Mouse (Mus musculus): ENCODE data around the gene Churc1.

The Churc1 gene

DNA sequence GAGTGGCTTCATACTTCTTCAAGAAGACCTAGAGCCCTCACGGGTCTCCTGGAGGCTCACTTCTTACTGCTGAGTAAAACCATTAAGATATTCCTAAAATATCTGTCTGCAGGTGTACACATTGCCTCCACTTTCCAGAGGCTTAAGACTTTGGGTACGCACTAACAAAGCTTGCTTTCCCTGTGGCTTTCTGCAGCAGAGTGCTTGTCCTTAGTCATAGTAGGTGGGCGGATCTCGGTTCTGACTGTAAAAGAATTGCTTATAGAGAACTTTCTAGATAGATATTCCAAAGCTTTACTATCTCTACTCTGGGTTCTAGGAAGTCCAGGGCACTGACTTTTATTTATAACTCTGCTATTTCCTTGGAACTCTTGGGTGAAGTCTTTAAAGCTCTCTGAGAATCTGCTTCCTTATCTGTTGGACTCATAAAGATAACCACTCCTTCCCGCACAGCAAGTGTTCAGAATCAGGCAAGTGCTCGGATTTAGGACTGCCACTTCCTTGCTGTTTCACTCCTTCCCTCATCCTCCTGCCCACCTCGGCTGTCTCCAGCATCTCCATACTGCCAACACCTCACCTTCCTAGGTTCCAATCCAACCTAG is 31.7 kb downstream of the Churc1 start:
- no peak for DNase-seq

GRCm38 (mm10) chr12:76798008-76798720 is 32.8 kb downstream of the Churc1 start:
- no peak for DNase-seq

DNA sequence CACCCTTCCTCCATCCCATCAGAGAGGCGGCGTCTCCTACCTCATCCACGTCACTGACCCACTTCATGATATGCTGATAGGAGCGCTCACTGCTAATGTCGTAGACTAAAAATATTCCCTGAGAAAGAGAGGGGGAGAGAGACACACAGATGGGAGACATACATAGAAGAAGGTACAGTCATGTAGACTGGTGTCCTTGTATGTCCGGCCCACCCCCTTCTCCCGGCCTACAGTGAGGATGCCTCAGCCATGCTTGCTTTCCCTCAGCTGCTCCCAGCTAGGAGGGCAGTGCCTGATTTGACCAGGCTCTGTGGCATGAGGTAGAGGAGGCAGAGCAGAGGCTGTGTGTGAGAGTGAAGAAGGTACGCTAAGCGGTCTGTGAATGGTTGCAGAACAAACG is 37.7 kb downstream of the Churc1 start:
- DNase-seq: peak; percentile 68

GRCm38 (mm10) chr12:76803700-76804252 is 38.4 kb downstream of the Churc1 start:
- no peak for DNase-seq

- peak; percentile 56 for DNase-seq
Measured at GRCm38 (mm10) chr12:76805056-76805811, 39.9 kb downstream of the Churc1 start.

- peak; percentile 78 for DNase-seq
Measured at GRCm38 (mm10) chr12:76807796-76808195, 42.5 kb downstream of the Churc1 start.

GRCm38 (mm10) chr12:76810491-76810890 is 45.2 kb downstream of the Churc1 start:
- no peak for DNase-seq

DNA sequence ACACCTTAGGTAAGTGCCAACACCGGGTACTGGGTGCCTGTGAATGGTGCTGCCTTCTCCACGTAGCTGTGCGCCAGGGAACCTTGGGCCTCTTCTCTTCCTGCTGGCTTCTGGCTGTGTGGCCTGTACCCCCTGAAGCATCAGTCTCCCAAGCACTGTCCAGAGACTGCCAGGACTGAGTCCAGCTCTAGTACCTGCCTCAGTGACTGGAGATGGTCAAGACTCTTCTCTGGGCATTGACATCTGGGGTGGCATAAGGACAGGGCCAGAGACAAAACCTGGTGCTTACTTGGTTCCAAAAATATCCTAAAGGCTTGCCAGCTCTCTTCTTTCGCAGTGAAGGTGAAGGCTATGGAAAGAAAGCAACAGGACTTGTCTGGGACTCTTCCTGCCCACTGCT is 45.7 kb downstream of the Churc1 start:
- no peak for DNase-seq

GRCm38 (mm10) chr12:76813543-76813942 is 48.2 kb downstream of the Churc1 start:
- no peak for DNase-seq

DNA sequence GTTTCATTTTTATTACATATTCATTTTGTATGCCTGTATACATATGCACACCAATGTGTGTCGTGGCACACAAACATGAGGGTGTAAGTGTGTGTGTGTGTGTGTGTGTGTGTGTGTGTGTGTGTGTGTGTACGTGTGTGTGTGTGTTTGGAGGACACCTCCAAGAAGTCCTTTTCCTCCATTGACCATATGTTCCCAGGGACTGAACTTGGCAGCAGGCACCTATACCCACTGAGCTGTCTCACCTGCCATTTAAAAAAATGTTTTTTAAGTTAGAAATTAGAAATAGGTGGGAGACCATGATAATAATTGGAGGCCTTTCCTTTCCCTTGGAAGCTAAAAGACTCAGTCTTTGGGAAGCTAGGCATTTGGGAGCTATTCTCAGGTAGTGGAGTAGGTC is 48.8 kb downstream of the Churc1 start:
- DNase-seq: no peak

DNA sequence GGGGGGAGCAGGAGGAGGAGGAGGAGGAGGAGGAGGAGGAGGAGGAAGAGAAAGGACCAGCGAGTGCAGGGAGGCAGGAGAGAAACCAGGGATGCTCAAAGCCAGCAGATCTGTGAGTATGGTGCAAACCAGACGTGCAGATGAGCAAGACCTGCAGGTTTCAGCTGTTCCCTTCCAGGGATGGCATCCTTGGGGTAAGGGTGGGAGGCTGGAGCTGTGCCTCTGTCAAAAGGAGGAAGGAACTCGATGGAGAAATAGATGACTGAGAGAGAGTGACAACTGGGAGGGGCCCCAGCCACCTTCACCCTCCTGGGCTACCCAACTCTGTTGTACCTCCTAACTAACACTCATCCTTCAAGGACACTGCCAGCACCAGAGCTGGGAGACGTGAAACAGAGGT is 51.4 kb downstream of the Churc1 start:
- DNase-seq: no peak

DNA sequence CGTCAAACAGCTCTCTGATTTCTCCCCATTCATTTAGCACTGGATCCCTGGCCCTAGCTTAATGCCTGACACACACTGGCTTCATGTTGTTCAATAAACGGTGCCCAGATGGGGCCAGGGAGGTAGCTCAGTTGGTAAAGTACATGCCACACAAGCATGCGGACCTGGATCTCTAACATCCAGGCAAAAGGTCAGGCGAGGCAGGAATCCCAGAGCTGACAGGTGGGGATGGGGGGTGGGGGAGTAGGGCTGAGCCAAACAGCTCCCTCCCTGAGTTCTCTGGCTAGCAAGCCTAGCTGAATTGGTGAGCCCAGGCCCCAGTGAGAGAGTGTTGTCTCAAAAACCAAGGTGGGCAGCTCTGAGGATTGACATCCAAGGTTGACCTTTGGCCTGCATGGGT is 51.8 kb downstream of the Churc1 start:
- no peak for DNase-seq

- DNase-seq: no peak
Measured at GRCm38 (mm10) chr12:76818120-76818519, 52.8 kb downstream of the Churc1 start.

GRCm38 (mm10) chr12:76818908-76819307 is 53.6 kb downstream of the Churc1 start:
- DNase-seq: peak; percentile 92

- DNase-seq: no peak
Measured at GRCm38 (mm10) chr12:76819816-76820215, 54.5 kb downstream of the Churc1 start.

- no peak for DNase-seq
Measured at GRCm38 (mm10) chr12:76820615-76821014, 55.3 kb downstream of the Churc1 start.

DNA sequence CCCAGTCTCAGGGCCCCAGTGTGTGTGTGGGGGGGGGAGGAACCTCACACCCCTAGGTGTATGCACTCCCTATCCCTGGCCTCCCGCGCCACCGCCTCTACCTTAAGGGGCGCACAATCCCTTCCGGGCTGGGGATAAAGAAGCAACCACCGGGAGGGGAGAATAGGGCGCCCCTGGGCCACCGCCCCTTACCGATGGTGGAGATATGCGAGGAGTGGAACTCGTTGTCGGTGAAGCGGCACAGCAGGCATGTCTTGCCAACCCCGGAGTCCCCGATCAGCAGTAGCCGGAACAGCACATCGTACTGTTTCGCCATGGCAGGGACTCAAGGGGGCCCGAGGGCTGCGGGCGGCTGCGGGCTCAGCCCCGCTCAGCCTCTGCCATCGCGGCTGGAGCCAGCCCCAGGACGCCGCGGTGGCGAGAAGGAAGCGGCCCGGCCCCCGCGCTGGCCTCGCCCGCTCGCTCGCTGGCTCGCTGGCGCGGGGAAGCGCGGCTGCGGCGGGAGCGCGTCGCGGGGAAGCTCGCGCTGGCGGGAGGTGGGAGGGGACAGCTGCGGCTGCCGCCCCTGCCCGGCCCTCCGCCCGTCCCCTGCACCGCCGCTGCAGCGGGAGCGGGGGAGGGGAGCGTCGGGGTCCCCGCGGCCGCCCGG is 56.8 kb downstream of the Churc1 start:
- peak; percentile 60 for DNase-seq

DNA sequence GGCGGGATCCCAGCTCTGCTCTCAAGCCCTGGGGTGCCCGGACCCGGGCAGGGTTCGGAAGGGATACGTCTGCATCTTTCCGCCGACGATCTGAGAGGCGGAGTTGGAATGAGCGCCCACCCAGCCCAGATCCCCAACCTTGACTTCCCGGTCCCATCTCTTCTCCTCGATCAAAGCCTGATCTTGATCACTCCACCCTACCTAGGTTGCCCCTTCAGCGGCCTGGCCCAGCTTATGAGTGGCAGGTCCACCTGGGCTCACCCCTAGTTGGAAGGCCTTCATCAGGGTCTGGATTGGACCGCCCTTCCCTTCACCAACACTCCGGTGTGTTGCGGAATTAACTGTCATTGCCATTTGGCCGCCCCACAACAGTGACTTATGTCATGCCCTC is 57.3 kb downstream of the Churc1 start, which contains the start of gene Rab15:
Gene Rab15, minus strand, starts transcription at position 258 of the 391 bp plus-strand sequence.
- DNase-seq: no peak

DNA sequence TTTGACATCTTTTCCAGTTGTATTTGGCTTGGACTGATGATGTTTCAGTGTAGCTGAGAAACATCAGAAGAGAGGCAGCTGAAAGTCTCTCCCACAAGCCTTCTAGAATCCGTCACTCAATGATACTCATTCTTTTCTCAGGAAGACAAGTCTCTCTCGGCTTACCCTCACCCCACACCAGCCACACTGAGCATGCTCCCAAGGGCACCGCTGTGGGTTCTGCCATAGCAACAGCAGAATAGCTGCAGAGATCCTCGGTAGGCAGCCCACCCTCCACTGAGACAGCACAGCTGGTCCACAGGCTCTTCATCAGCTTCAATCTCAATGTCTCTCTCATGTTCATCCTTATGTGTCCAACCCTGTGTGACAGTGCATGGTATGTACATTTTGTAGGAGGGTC is 59.9 kb downstream of the Churc1 start:
- DNase-seq: no peak

DNA sequence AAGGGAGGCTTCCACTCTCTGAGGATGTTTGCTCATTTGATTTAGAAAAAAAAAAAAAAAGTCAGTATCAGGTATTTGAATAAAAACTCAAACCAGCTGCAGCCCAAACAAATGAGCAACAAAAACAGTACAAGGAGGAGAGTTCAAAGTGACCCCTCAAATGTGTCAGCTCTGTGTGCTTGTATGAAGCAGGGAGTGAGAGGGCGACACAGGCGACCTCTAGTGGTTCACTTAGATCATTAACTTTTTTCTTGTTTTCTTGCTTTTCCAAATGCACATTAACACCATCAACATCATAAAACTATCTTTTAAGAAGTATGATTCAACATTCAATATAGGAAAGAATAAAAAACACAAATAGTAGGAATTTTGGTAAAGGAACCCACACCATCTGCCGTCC is 67.4 kb downstream of the Churc1 start:
- DNase-seq: no peak

Data from right cerebral cortex, adult 18-20 months (tissue).